ENCODE assay signal across 22 mouse cellular contexts in the genomic region with DNA sequence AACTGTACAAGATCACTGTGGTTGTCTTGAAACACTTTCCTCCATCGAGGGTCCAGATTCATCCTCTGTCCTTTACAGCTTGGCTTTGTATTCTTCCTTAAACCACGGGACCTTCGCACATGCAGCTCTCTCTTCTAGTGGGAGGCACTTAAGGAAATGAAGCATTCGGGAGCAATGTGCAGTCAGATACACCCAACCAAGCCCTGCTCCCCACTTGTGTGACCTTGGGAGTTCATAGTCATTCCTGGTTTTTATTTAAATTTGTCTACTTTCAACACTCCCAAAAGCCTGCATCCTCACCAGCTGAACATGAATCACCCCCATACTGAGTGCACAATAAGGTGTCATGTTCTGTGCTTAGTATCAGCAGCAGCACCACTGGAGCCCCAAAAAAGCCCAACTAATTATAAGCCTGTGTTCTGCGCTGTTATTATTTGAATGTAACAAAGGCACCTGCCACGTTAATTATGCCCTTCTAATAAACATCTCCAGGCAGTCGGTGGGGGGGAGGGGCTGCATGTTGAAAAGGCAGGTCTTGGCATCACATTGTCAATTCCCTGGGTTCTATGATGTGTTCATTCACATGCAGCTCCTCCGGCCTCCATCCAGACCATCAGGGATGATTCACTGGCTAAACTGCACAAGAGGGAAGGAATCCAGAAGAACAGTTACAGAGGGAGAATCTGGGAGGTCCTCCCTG.
A peak's percentile ranks its signal among the peaks of the same experiment; 100 is the strongest.
DNase-seq lines count a peak whose midpoint lies in the region; ATAC-seq lines count a peak whose summit lies in the region.
"Had no signal": no experiment of that assay in that cellular context is flagged by ENCODE, and none has a peak within 500 bp of the region (broad histone marks: within the 10 kb centered on the region; RNA-seq: fewer than 3 reads in every experiment).

No protein-coding gene starts in this region.

- no peaks in the 10 kb centered on the region for H3K36me3 ChIP-seq in forebrain, embryonic 14.5 days (ENCODE audit: control insufficient read depth, insufficient read depth, low read length)
- no peaks in the 10 kb centered on the region for H3K36me3 ChIP-seq in forebrain, embryonic 11.5 days (ENCODE audit: control insufficient read depth, insufficient read depth, low read length)
- H3K36me3 ChIP-seq: embryonic facial prominence, embryonic 15.5 days; heart, embryonic 10.5 days; hindbrain, embryonic 13.5 days had no signal

- DNase-seq in forebrain, embryonic 14.5 days (ENCODE audit: low spot score): peak; percentile 32
- DNase-seq in forebrain, embryonic 11.5 days (ENCODE audit: low spot score): no peak
- DNase-seq in left cerebral cortex, adult 11 months (ENCODE audit: low spot score): peak; percentile 22
- no peak for DNase-seq in left cerebral cortex, postnatal 4 days
- peak; percentile 20 for DNase-seq in ZHBTc4 (ENCODE audit: low read depth, low spot score)
- peak; percentile 32 for DNase-seq in telencephalon, adult 2 months (ENCODE audit: low read depth, low spot score)
- no peak for DNase-seq in gastrocnemius, postnatal 25 days
- DNase-seq: adrenal gland, postnatal 10 days; cerebellum, adult 18-20 months; cerebellum, adult 9-11 months; cerebellum, postnatal 36 days; gastrocnemius, adult 2 months; gastrocnemius, postnatal 36 days; heart, adult 18-20 months; kidney, adult 11 months; kidney, adult 9 months had no signal

- no peak overlapping the region for H3K4me3 ChIP-seq in forebrain, embryonic 14.5 days (ENCODE audit: low read depth, low read length)
- H3K4me3 ChIP-seq in forebrain, embryonic 11.5 days (ENCODE audit: low read depth, low read length): no peak overlapping the region
- H3K4me3 ChIP-seq: embryonic facial prominence, embryonic 15.5 days; erythroblast, embryonic 14.5 days; gastrocnemius, adult 2 months; heart, embryonic 10.5 days; hindbrain, embryonic 13.5 days had no signal

- no peak overlapping the region for H3K27ac ChIP-seq in forebrain, embryonic 14.5 days (ENCODE audit: low read depth, low read length)
- no peak overlapping the region for H3K27ac ChIP-seq in forebrain, embryonic 11.5 days (ENCODE audit: low read depth, low read length)
- H3K27ac ChIP-seq: embryonic facial prominence, embryonic 15.5 days; gastrocnemius, adult 2 months; heart, embryonic 10.5 days; hindbrain, embryonic 13.5 days; hindbrain, postnatal 0 days had no signal

- H3K9ac ChIP-seq in forebrain, embryonic 14.5 days (ENCODE audit: low read length): no peak overlapping the region
- no peak overlapping the region for H3K9ac ChIP-seq in forebrain, embryonic 11.5 days (ENCODE audit: low read length)
- H3K9ac ChIP-seq: embryonic facial prominence, embryonic 15.5 days; hindbrain, embryonic 13.5 days had no signal

- no peaks in the 10 kb centered on the region for H3K27me3 ChIP-seq in forebrain, embryonic 14.5 days (replicated peaks; ENCODE audit: control insufficient read depth, insufficient read depth, low read length)
- H3K27me3 ChIP-seq in forebrain, embryonic 11.5 days (ENCODE audit: control insufficient read depth, insufficient read depth, low read length): no peaks in the 10 kb centered on the region
- H3K27me3 ChIP-seq: CH12.LX; embryonic facial prominence, embryonic 15.5 days; hindbrain, embryonic 13.5 days had no signal

- H3K4me2 ChIP-seq in forebrain, embryonic 14.5 days (ENCODE audit: low read length): no peak overlapping the region
- no peak overlapping the region for H3K4me2 ChIP-seq in forebrain, embryonic 11.5 days (ENCODE audit: low read depth, low read length, severe bottlenecking)
- H3K4me2 ChIP-seq: embryonic facial prominence, embryonic 15.5 days; hindbrain, embryonic 13.5 days had no signal

- no peaks in the 10 kb centered on the region for H3K9me3 ChIP-seq in forebrain, embryonic 14.5 days (replicated peaks; ENCODE audit: control insufficient read depth, low read length)
- no peaks in the 10 kb centered on the region for H3K9me3 ChIP-seq in forebrain, embryonic 11.5 days (ENCODE audit: control insufficient read depth, low read length)
- H3K9me3 ChIP-seq: embryonic facial prominence, embryonic 15.5 days; heart, embryonic 10.5 days; hindbrain, embryonic 13.5 days had no signal

- H3K4me1 ChIP-seq in forebrain, embryonic 14.5 days (ENCODE audit: control insufficient read depth, insufficient read depth, low read length): no peaks in the 10 kb centered on the region; the same call in 1 of the 2 replicates
- no peaks in the 10 kb centered on the region for H3K4me1 ChIP-seq in forebrain, embryonic 11.5 days (replicated peaks; ENCODE audit: control insufficient read depth, insufficient read depth, low read length)
- H3K4me1 ChIP-seq: embryonic facial prominence, embryonic 15.5 days; hindbrain, embryonic 13.5 days had no signal

- intact Hi-C loops in left cerebral cortex, postnatal 4 days (cut with DNase I): no loop called here

- WGBS in forebrain, embryonic 14.5 days: 56% methylated on average over 8 of the region's 8 CpGs
- 69% methylated on average over 8 of the region's 8 CpGs for WGBS in forebrain, embryonic 11.5 days

- no peak; the same call in 1 of the 2 replicates for ATAC-seq in forebrain, embryonic 14.5 days
- no peak for ATAC-seq in forebrain, embryonic 11.5 days (replicated peaks; ENCODE audit: low FRiP score)
- ATAC-seq: hindbrain, postnatal 0 days had no signal

Comparison
In these comparisons a context has a peak if more than half of its experiments do, and no peak if none do; other contexts are left out.
1. DNase-seq: peak in forebrain, embryonic 14.5 days (single experiment), left cerebral cortex, adult 11 months (single experiment), ZHBTc4 (single experiment) and telencephalon, adult 2 months (single experiment); none in forebrain, embryonic 11.5 days (single experiment), left cerebral cortex, postnatal 4 days (single experiment) and gastrocnemius, postnatal 25 days (single experiment).